Mouse (Mus musculus): ENCODE data around the gene Piezo1.

GRCm38 (mm10) chr8:122470691-122471090 is 80.4 kb downstream of the Piezo1 start:
- no peak for TF ChIP-seq CTCF (IDR thresholded peaks at IDR 0.05)
- TF ChIP-seq POLR2A (IDR thresholded peaks at IDR 0.05; ENCODE audit: insufficient read depth, low read depth, low read length), result no peak
- TF ChIP-seq EP300 (IDR thresholded peaks at IDR 0.05; ENCODE audit: insufficient read depth, low read depth, low read length), result no peak
